Mouse (Mus musculus) limb, embryonic 11.5 days (tissue): ENCODE data around the gene Tcte3. TPM values are rescaled to one million over a fixed set of nuclear protein-coding genes. Genes with fewer than 3 reads are reported as not detected.

Experiments
- ATAC-seq: fragments of 200-750 bp; cut with Nextera tagmentation; 2 replicates; pipeline ENCODE4 v1.8.0; 2017; ENCODE audit warnings: low read depth; ENCODE audit not compliant: insufficient number of reproducible peaks, low FRiP score, low TSS enrichment
- DNase-seq: peaks from one replicate; pipeline ENCODE4 v3.0.0-alpha.2; 2015; ENCODE audit warnings: low spot score
- H3K27ac ChIP-seq: fragments of 300-500 bp; sonication (generic); replicated peaks from 2 replicates; pipeline ENCODE4 v1.5.1; 2014; ENCODE audit warnings: low read depth, mild to moderate bottlenecking, low read length
- H3K27me3 ChIP-seq: fragments of 300-500 bp; sonication (generic); 2 replicates; pipeline ENCODE4 v1.6.1; 2014; ENCODE audit warnings: mild to moderate bottlenecking, low read length, mixed read lengths; ENCODE audit not compliant: control insufficient read depth, insufficient read depth
- H3K36me3 ChIP-seq: fragments of 300-500 bp; sonication (generic); 2 replicates; pipeline ENCODE4 v1.6.1; 2014; ENCODE audit warnings: mild to moderate bottlenecking, low read length, moderate library complexity, mixed read lengths; ENCODE audit not compliant: control insufficient read depth, insufficient read depth
- H3K4me1 ChIP-seq: fragments of 300-500 bp; sonication (generic); 2 replicates; pipeline ENCODE4 v1.6.1; 2014; ENCODE audit warnings: low read length, mixed read lengths; ENCODE audit not compliant: control insufficient read depth, insufficient read depth
- H3K4me2 ChIP-seq: fragments of 300-500 bp; sonication (generic); 2 replicates; pipeline ENCODE4 v1.6.1; 2014; ENCODE audit warnings: low read depth, mild to moderate bottlenecking, moderate library complexity; ENCODE audit not compliant: severe bottlenecking
- H3K4me3 ChIP-seq: fragments of 300-500 bp; sonication (generic); 2 replicates; pipeline ENCODE4 v1.5.1; 2014; ENCODE audit warnings: low read depth, low read length
- H3K9ac ChIP-seq: fragments of 300-500 bp; sonication (generic); 2 replicates; pipeline ENCODE4 v1.6.1; 2014; ENCODE audit warnings: mild to moderate bottlenecking, low read length
- H3K9me3 ChIP-seq: fragments of 300-500 bp; sonication (generic); 2 replicates; pipeline ENCODE4 v1.6.1; 2016; ENCODE audit warnings: low read length; ENCODE audit not compliant: control insufficient read depth
- WGBS: fragments of 180-500 bp; shearing (Covaris S2); extraction: QIAGEN DNeasy Blood & Tissue Kit; methylation state at CpG from one replicate; pipeline ENCODE4 v1.1.7; 2014; 5-methylcytosine and 5-hydroxymethylcytosine counted together
- polyA plus RNA-seq: library from polyadenylated mRNA; unstranded; fragments of >200 nt; fragmentation: Nextera tagmentation; extraction: Ambion mirVana; gene quantifications from 2 replicates; pipeline ENCODE4 v1.2.1, GENCODE M21; 2014

Tcte3 gene
- polyA plus RNA-seq, 1 experiment from 2014 or later, result 0.47 TPM

DNA sequence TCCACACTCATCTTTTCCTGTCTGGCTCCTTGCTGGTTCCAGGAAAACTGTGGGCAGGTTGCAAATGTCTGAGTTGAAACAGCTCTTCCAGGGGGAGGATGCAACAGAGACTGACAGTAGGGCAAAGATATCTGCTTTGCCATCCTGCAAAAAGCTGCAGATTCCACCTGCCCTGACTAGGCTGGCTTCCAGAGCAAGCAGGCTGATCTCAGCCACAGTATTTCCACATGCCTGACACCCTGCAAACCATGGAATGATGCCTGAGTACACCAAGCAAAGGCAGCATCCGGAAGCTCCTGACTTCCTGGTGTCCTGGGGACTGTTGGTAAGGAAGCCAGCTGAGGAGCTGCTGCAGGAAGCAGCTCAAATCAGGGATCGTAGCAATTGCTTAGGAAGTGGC lies 27.8 kb upstream of the Tcte3 start:
- WGBS, result 53% methylated on average over 2 of the region's 2 CpGs
- H3K4me1 ChIP-seq, result peaks cover 7% of the 10 kb centered on the region; the same call in 1 of the 2 replicates
- H3K36me3 ChIP-seq, result no peaks in the 10 kb centered on the region
- no peaks in the 10 kb centered on the region; the same call in 1 of the 2 replicates for H3K9me3 ChIP-seq
- no peaks in the 10 kb centered on the region for H3K27me3 ChIP-seq
- no peak overlapping the region for H3K4me3 ChIP-seq
- H3K9ac ChIP-seq, result no peak overlapping the region
- ATAC-seq (no peak), DNase-seq (no peak)
- no peak overlapping the region for H3K27ac ChIP-seq
- no peak overlapping the region for H3K4me2 ChIP-seq

DNA sequence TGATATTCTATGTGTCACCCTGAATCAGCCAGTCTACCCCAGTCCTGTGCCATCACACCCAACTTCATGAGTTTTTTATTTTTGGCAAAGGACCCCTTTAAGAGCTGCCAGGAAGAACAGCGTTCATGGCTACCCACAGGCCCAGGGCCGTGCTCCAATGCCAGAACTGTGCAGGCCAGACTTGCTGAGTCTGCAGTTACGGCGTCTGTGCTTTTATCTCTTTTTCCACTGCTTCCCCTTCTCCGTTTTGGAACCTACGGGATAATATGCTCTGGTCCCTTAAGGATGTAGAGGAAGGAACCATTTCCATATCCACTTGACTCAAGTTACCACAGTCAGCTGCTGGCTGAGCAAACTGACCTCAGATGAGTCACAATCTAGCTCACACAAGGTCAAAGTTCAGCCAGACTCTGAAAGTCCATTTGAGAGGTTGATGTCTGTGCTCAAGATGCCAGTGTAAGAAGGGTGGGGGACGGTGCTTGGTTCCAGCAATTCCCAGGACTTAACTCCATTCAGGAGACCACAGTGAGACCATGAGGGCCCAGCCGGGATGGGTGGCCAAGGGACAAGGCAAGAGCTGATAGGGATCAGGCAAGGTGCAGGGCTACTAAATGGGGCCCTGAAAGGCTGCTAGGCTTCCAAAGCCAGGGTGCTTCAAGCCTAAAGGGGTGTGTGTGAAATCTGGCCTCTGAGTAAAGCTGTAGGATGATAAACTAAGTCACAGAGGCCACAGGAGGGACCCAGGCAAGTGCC lies 26.9 kb upstream of the Tcte3 start:
- H3K27me3 ChIP-seq, result no peaks in the 10 kb centered on the region
- no peak overlapping the region for H3K9ac ChIP-seq
- H3K4me3 ChIP-seq, result no peak overlapping the region
- DNase-seq (no peak), ATAC-seq (no peak)
- H3K27ac ChIP-seq, result no peak overlapping the region
- no peaks in the 10 kb centered on the region for H3K36me3 ChIP-seq
- 64% methylated on average over 8 of the region's 8 CpGs for WGBS
- no peaks in the 10 kb centered on the region; the same call in 1 of the 2 replicates for H3K9me3 ChIP-seq
- peaks cover 7% of the 10 kb centered on the region; the same call in 1 of the 2 replicates for H3K4me1 ChIP-seq
- H3K4me2 ChIP-seq, result no peak overlapping the region

DNA sequence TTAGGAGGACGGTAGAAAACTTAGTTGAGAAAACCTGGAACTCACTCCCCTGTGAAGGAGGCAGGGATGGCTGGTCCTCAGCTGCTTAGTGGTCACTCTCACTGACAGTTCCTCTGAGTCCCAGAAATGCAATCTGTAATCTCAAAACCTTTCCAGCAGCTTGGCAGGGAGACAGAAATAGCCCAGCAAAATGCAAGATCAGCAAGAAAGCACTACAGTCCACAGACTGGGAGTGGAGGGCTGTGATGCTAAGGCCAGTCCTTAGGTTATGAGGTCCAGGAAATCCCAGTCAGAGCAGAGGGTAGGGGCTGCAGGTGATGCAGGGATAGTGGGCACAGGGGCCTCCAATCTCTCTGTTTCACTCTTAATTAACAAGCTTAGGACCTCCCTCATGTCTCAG lies 25.6 kb upstream of the Tcte3 start:
- H3K4me1 ChIP-seq, result peaks cover 7% of the 10 kb centered on the region; the same call in 1 of the 2 replicates
- no peak for DNase-seq
- no peak overlapping the region for H3K4me2 ChIP-seq
- H3K9ac ChIP-seq, result no peak overlapping the region
- WGBS, result 44% methylated on average over 1 of the region's 1 CpGs
- no peaks in the 10 kb centered on the region for H3K27me3 ChIP-seq
- no peak overlapping the region for H3K4me3 ChIP-seq
- no peak for ATAC-seq
- no peak overlapping the region for H3K27ac ChIP-seq
- H3K36me3 ChIP-seq, result no peaks in the 10 kb centered on the region
- H3K9me3 ChIP-seq, result no peaks in the 10 kb centered on the region; the same call in 1 of the 2 replicates

DNA sequence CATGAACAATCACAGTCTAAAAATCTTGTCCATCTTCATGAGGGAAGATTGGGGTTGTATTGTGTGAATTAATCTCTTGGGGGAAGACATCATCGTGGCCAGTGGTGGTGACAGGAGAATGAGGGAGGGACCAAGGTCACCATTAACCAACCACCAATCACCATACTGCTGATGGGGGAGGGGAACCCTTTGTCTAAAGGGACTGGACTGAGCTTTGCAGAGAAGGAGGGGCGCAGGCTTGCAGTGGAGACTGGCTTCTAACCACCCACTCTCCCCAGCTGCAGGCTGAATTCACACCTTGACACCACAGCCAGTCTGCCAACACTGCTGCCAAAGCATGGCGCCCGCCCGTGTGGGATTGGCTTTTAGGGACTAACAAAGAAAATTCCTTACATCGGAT lies 24.8 kb upstream of the Tcte3 start:
- Histone ChIP-seq H3K27ac (no peak overlapping the region), H3K4me2 (peak overlapping the region; percentile 21; the same call in 1 of the 2 replicates), H3K9me3 (no peaks in the 10 kb centered on the region; the same call in 1 of the 2 replicates), H3K9ac (no peak overlapping the region), H3K4me3 (no peak overlapping the region), H3K4me1 (peaks cover 7% of the 10 kb centered on the region; the same call in 1 of the 2 replicates), H3K27me3 (no peaks in the 10 kb centered on the region), H3K36me3 (no peaks in the 10 kb centered on the region)
- WGBS, result 22% methylated on average over 6 of the region's 6 CpGs
- ATAC-seq (peak; percentile 67; the same call in 1 of the 2 replicates), DNase-seq (peak; percentile 53)

DNA sequence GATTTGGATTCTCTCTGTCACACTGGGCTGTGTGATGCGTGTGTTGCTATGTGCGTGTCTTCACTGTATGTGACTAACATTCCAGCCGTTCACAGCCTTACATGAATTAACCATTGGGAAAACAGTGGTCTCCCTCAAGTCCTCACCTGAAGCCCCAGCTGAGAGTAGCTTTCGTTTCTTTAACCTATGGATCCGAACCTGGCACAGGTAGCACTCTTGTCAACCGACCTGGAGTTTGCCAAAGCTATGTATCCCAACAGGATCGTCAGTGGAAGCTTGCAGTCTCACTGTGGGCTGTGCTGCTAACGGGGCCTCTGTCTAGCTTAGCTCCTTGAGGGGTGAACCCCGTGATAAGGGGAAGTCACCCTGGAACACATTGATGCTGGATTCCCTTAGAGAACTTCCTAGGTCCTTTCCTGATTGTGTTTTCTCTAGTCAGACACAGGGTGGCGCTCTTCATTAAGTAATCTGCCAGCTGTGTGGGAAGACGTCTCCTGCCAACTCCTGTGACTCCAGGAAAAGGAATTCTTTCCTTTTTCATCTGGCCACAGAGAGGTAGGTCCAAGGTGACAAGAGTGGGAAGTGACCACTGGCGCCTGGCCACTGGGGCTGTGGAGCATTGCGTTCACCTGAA lies 24.2 kb upstream of the Tcte3 start:
- H3K4me1 ChIP-seq, result peaks cover 7% of the 10 kb centered on the region; the same call in 1 of the 2 replicates
- H3K27ac ChIP-seq, result no peak overlapping the region
- peak overlapping the region; percentile 21; the same call in 1 of the 2 replicates for H3K4me2 ChIP-seq
- no peak overlapping the region for H3K9ac ChIP-seq
- 38% methylated on average over 13 of the region's 13 CpGs for WGBS
- no peaks in the 10 kb centered on the region; the same call in 1 of the 2 replicates for H3K9me3 ChIP-seq
- peak; percentile 60; the same call in 1 of the 2 replicates for ATAC-seq
- peak; percentile 88 for DNase-seq
- H3K36me3 ChIP-seq, result no peaks in the 10 kb centered on the region
- H3K4me3 ChIP-seq, result no peak overlapping the region
- H3K27me3 ChIP-seq, result no peaks in the 10 kb centered on the region

DNA sequence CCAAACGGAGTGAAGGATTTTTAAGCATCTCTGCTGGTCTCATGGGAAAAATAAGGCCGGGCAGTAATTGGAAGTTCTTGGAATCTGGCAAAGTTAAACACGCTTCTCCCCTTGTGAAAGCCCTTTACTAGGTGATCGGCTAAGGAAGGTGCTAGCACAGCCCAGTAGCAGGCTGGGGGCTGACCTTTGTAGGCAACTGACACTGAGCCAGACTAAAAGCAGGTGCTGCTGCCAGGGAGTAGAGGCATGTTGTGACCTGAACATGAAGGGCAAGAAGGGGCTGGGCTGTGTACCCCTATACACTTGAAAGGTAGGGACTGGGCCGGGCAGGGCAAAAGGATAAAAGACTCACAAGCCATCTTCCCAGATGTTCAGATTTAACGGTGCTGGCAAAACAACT lies 19.1 kb upstream of the Tcte3 start:
- ATAC-seq (no peak), DNase-seq (no peak)
- H3K9ac ChIP-seq, result no peak overlapping the region
- H3K27ac ChIP-seq, result no peak overlapping the region
- no peaks in the 10 kb centered on the region for H3K4me1 ChIP-seq
- 0 out of 2 replicates have a peak, but pooled peaks cover 4% of the 10 kb centered on the region for H3K36me3 ChIP-seq
- no peaks in the 10 kb centered on the region for H3K9me3 ChIP-seq
- H3K27me3 ChIP-seq, result no peaks in the 10 kb centered on the region
- no peak overlapping the region for H3K4me3 ChIP-seq
- WGBS, result 85% methylated on average over 6 of the region's 6 CpGs
- H3K4me2 ChIP-seq, result no peak overlapping the region

DNA sequence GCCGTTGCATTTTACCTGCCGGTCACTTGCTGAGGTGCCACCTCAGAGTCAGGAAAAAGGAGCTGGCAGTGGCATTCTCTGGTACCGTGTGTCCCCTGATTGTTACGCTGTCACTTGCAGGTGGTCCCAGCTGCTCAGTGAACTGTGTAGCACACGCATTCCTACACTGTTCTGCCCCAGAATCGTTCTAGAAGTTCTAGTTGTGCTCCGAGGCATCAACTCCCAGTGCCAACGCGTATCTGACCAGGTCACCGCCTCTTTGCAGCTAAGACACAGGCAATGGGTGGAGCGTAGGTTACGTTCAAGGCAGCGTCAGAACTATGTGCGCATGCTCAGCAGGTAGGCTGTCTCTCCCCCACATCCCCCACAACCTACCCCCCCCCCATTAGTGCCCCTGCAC lies 18.4 kb upstream of the Tcte3 start:
- no peak overlapping the region for H3K4me2 ChIP-seq
- no peak for DNase-seq
- 0 out of 2 replicates have a peak, but pooled peaks cover 4% of the 10 kb centered on the region for H3K36me3 ChIP-seq
- no peaks in the 10 kb centered on the region for H3K4me1 ChIP-seq
- no peak for ATAC-seq
- H3K27me3 ChIP-seq, result no peaks in the 10 kb centered on the region
- WGBS, result 94% methylated on average over 14 of the region's 14 CpGs
- no peak overlapping the region for H3K4me3 ChIP-seq
- H3K27ac ChIP-seq, result no peak overlapping the region
- no peak overlapping the region for H3K9ac ChIP-seq
- H3K9me3 ChIP-seq, result no peaks in the 10 kb centered on the region

DNA sequence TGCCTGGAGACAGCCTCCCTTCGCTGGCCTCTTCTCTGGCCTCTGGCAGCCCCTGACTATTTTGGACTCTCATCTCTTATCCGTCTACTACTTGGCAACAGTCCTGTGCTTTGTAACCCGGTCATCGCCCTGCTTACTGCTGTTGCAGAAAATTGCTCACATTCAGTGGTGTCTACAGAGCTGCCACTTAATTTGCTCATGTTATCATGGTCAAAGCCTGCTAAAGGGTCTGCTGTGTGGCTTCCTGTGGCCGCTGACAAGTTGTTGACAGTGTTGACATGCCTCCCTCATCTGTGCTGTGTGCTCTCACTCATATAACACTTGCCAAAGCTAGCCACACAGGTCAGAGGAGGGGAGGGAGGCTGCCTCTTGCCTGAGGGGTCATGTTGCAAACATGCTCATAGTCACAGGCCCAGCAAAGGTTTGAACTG lies 16.9 kb upstream of the Tcte3 start:
- Histone ChIP-seq H3K9me3 (no peaks in the 10 kb centered on the region), H3K27ac (no peak overlapping the region), H3K4me2 (no peak overlapping the region), H3K36me3 (0 out of 2 replicates have a peak, but pooled peaks cover 4% of the 10 kb centered on the region), H3K4me1 (no peaks in the 10 kb centered on the region), H3K9ac (no peak overlapping the region), H3K4me3 (no peak overlapping the region), H3K27me3 (no peaks in the 10 kb centered on the region)
- 84% methylated on average over 5 of the region's 5 CpGs for WGBS
- DNase-seq (no peak), ATAC-seq (no peak)
